Mouse (Mus musculus): ENCODE data around the gene Tln1. TPM values are rescaled to one million over a fixed set of nuclear protein-coding genes. Genes with fewer than 3 reads are reported as not detected.

Tln1 gene
- polyA plus RNA-seq, 2 experiments: 30.1 to 39.7 TPM

GRCm38 (mm10) chr4:43507938-43508665 lies 54.4 kb downstream of the Tln1 start:
- Histone ChIP-seq H3K36me3 (replicated peaks; ENCODE audit: control insufficient read depth, insufficient read depth, low read depth) (no peaks in the 10 kb centered on the region), H3K27me3 (ENCODE audit: control insufficient read depth, insufficient read depth, low read length) (no peaks in the 10 kb centered on the region), H3K9ac (replicated peaks) (peak overlapping the region; percentile 45; the same call in 1 of the 2 replicates), H3K27ac (no peak overlapping the region), H3K4me1 (replicated peaks; ENCODE audit: control insufficient read depth in 2 of 2, insufficient read depth in 2 of 2, low read length in 1 of 2) (peaks cover 0 to 14% of the 10 kb centered on the region in 2 experiments; a peak in 2 of 4 replicates), H3K9me3 (ENCODE audit: control insufficient read depth, low read length) (no peaks in the 10 kb centered on the region), H3K4me3 (ENCODE audit: insufficient read depth in 1 of 2, low read depth in 2 of 2, low read length in 2 of 2) (peak overlapping the region; percentile 51 to 69), H3K4me2 (ENCODE audit: low read depth) (peak overlapping the region; percentile 71)
- DNase-seq (ENCODE audit: low read depth in 3 of 3, low spot score in 3 of 3) (no peak), ATAC-seq (ENCODE audit: insufficient read depth) (peak; percentile 54)
- WGBS (ENCODE audit: insufficient replicate concordance): 6% methylated on average over 22 of the region's 22 CpGs
- TF ChIP-seq CTCF (IDR thresholded peaks at IDR 0.05; ENCODE audit: low read depth): no peak
- no peak for TF ChIP-seq EP300 (IDR thresholded peaks at IDR 0.05; ENCODE audit: low read depth)

- Histone ChIP-seq H3K4me1 (replicated peaks; ENCODE audit: control insufficient read depth in 2 of 2, insufficient read depth in 2 of 2, low read length in 1 of 2) (peaks cover 0 to 14% of the 10 kb centered on the region in 2 experiments; a peak in 2 of 4 replicates), H3K4me3 (ENCODE audit: insufficient read depth in 1 of 2, low read depth in 2 of 2, low read length in 2 of 2) (no peak within 1 kb of the TSS), H3K27me3 (ENCODE audit: control insufficient read depth, insufficient read depth, low read length) (no peaks in the 10 kb centered on the region), H3K36me3 (replicated peaks; ENCODE audit: control insufficient read depth, insufficient read depth, low read depth) (no peaks in the 10 kb centered on the region), H3K27ac (no peak within 1 kb of the TSS), H3K9ac (replicated peaks) (no peak within 1 kb of the TSS), H3K9me3 (ENCODE audit: control insufficient read depth, low read length) (no peaks in the 10 kb centered on the region), H3K4me2 (ENCODE audit: low read depth) (peak within 1 kb of the TSS; percentile 71)
- TF ChIP-seq CTCF (IDR thresholded peaks at IDR 0.05; ENCODE audit: low read depth): no peak
- TF ChIP-seq EP300 (IDR thresholded peaks at IDR 0.05; ENCODE audit: low read depth): no peak
- ATAC-seq (ENCODE audit: insufficient read depth) (no peak), DNase-seq (ENCODE audit: low read depth in 3 of 3, low spot score in 3 of 3) (no peak)
- WGBS (ENCODE audit: insufficient replicate concordance): 62% methylated on average over 9 of the region's 9 CpGs
Observed at GRCm38 (mm10) chr4:43506536-43507185, 55.8 kb downstream of the Tln1 start, which contains the start of gene Car9. Gene Car9 (plus strand): TSS chr4:43506966.

- H3K4me1 ChIP-seq (replicated peaks; ENCODE audit: control insufficient read depth in 2 of 2, insufficient read depth in 2 of 2, low read length in 1 of 2): peaks cover 0 to 14% of the 10 kb centered on the region in 2 experiments; a peak in 2 of 4 replicates
- no peaks in the 10 kb centered on the region for H3K9me3 ChIP-seq (ENCODE audit: control insufficient read depth, low read length)
- TF ChIP-seq EP300 (IDR thresholded peaks at IDR 0.05; ENCODE audit: low read depth) (no peak), CTCF (IDR thresholded peaks at IDR 0.05; ENCODE audit: low read depth) (no peak)
- no peaks in the 10 kb centered on the region for H3K36me3 ChIP-seq (replicated peaks; ENCODE audit: control insufficient read depth, insufficient read depth, low read depth)
- H3K9ac ChIP-seq (replicated peaks): no peak overlapping the region
- ATAC-seq (ENCODE audit: insufficient read depth) (no peak), DNase-seq (ENCODE audit: low read depth in 3 of 3, low spot score in 3 of 3) (no peak)
- H3K27me3 ChIP-seq (ENCODE audit: control insufficient read depth, insufficient read depth, low read length): no peaks in the 10 kb centered on the region
- H3K4me3 ChIP-seq (ENCODE audit: insufficient read depth in 1 of 2, low read depth in 2 of 2, low read length in 2 of 2): no peak overlapping the region
- H3K27ac ChIP-seq: no peak overlapping the region
- 74% methylated on average over 8 of the region's 8 CpGs for WGBS (ENCODE audit: insufficient replicate concordance)
- H3K4me2 ChIP-seq (ENCODE audit: low read depth): no peak overlapping the region
Observed at GRCm38 (mm10) chr4:43506074-43506473, 56.4 kb downstream of the Tln1 start.

GRCm38 (mm10) chr4:43504269-43504668 lies 58.2 kb downstream of the Tln1 start:
- no peak overlapping the region for H3K27ac ChIP-seq
- H3K9me3 ChIP-seq (ENCODE audit: control insufficient read depth, low read length): no peaks in the 10 kb centered on the region
- H3K4me3 ChIP-seq (ENCODE audit: insufficient read depth in 1 of 2, low read depth in 2 of 2, low read length in 2 of 2): no peak overlapping the region
- no peaks in the 10 kb centered on the region for H3K36me3 ChIP-seq (replicated peaks; ENCODE audit: control insufficient read depth, insufficient read depth, low read depth)
- H3K9ac ChIP-seq (replicated peaks): no peak overlapping the region
- no peak overlapping the region for H3K4me2 ChIP-seq (ENCODE audit: low read depth)
- DNase-seq (ENCODE audit: low read depth in 3 of 3, low spot score in 3 of 3) (no peak), ATAC-seq (ENCODE audit: insufficient read depth) (no peak)
- H3K4me1 ChIP-seq (replicated peaks; ENCODE audit: control insufficient read depth in 2 of 2, insufficient read depth in 2 of 2, low read length in 1 of 2): peaks cover 4 to 19% of the 10 kb centered on the region in 2 experiments
- no peaks in the 10 kb centered on the region for H3K27me3 ChIP-seq (ENCODE audit: control insufficient read depth, insufficient read depth, low read length)
- 14% methylated on average over 4 of the region's 4 CpGs for WGBS (ENCODE audit: insufficient replicate concordance)
- TF ChIP-seq EP300 (IDR thresholded peaks at IDR 0.05; ENCODE audit: low read depth) (no peak), CTCF (IDR thresholded peaks at IDR 0.05; ENCODE audit: low read depth) (no peak)

- no peak for ATAC-seq (ENCODE audit: insufficient read depth)
Observed at GRCm38 (mm10) chr4:43503506-43503905, 59.0 kb downstream of the Tln1 start.

More at GRCm38 (mm10) chr4:43503506-43503905, 59.0 kb downstream of the Tln1 start:
- H3K4me1 ChIP-seq (replicated peaks; ENCODE audit: control insufficient read depth in 2 of 2, insufficient read depth in 2 of 2, low read length in 1 of 2): peaks cover 4 to 18% of the 10 kb centered on the region in 2 experiments
- H3K4me2 ChIP-seq (ENCODE audit: low read depth): no peak overlapping the region
- no peaks in the 10 kb centered on the region for H3K27me3 ChIP-seq (ENCODE audit: control insufficient read depth, insufficient read depth, low read length)
- H3K27ac ChIP-seq: no peak overlapping the region
- 68% methylated on average over 6 of the region's 6 CpGs for WGBS (ENCODE audit: insufficient replicate concordance)
- no peaks in the 10 kb centered on the region for H3K9me3 ChIP-seq (ENCODE audit: control insufficient read depth, low read length)
- H3K4me3 ChIP-seq (ENCODE audit: insufficient read depth in 1 of 2, low read depth in 2 of 2, low read length in 2 of 2): no peak overlapping the region
- H3K9ac ChIP-seq (replicated peaks): no peak overlapping the region
- no peak for DNase-seq (ENCODE audit: low read depth in 3 of 3, low spot score in 3 of 3)
- TF ChIP-seq CTCF (IDR thresholded peaks at IDR 0.05; ENCODE audit: low read depth): no peak
- TF ChIP-seq EP300 (IDR thresholded peaks at IDR 0.05; ENCODE audit: low read depth): no peak
- no peaks in the 10 kb centered on the region for H3K36me3 ChIP-seq (replicated peaks; ENCODE audit: control insufficient read depth, insufficient read depth, low read depth)

Measured in liver, embryonic 14.5 days (tissue).